Comparison of ENCODE assay signal across 9 mouse cellular contexts in genomic region chr8:105469041-105469695, GRCm38 (mm10). TPM values are rescaled to one million over a fixed set of nuclear protein-coding genes. Genes with fewer than 3 reads are reported as not detected.
DNase-seq lines count a peak whose midpoint lies in the region; ATAC-seq and TF ChIP-seq lines count a peak whose summit lies in the region.
"Had no signal": no experiment of that assay in that cellular context is flagged by ENCODE, and none has a peak within 500 bp of the region (broad histone marks: within the 10 kb centered on the region; RNA-seq: fewer than 3 reads in every experiment).

No protein-coding gene starts in this region.

- WGBS in forebrain, embryonic 13.5 days: 31% methylated on average over 6 of the region's 6 CpGs
- WGBS in kidney, embryonic 15.5 days: 51% methylated on average over 6 of the region's 6 CpGs

- H3K27ac ChIP-seq in forebrain, embryonic 13.5 days: peak overlapping the region; percentile 49
- H3K27ac ChIP-seq in layer of hippocampus, adult 2 months: peak overlapping the region; percentile 83
- H3K27ac ChIP-seq in kidney, embryonic 15.5 days: no peak overlapping the region

- peak overlapping the region; percentile 62 for H3K4me2 ChIP-seq in forebrain, embryonic 13.5 days
- H3K4me2 ChIP-seq in kidney, embryonic 15.5 days: no peak overlapping the region

- peaks cover 16% of the 10 kb centered on the region for H3K27me3 ChIP-seq in forebrain, embryonic 13.5 days
- peaks cover 9% of the 10 kb centered on the region; the same call in 1 of the 2 replicates for H3K27me3 ChIP-seq in kidney, embryonic 15.5 days

- ATAC-seq in forebrain, embryonic 13.5 days: peak; percentile 31
- ATAC-seq in megakaryocyte, adult 5-6 weeks (ENCODE audit: poor library complexity, severe bottlenecking): 0 out of 2 replicates have a peak, but pooled peaks have one; percentile 9
- no peak for ATAC-seq in kidney, embryonic 15.5 days (replicated peaks; ENCODE audit: low FRiP score)

- H3K4me3 ChIP-seq in forebrain, embryonic 13.5 days: no peak overlapping the region
- H3K4me3 ChIP-seq in layer of hippocampus, adult 2 months: peak overlapping the region; percentile 57
- H3K4me3 ChIP-seq in kidney, embryonic 15.5 days (replicated peaks): no peak overlapping the region

- peak; percentile 93 for DNase-seq in MN1 (ENCODE audit: low spot score)
- DNase-seq in brain, embryonic 14.5 days (ENCODE audit: low read depth): peak; percentile 88
- DNase-seq in layer of hippocampus, adult 2 months (ENCODE audit: low spot score in 2 of 2): peak; percentile 43 to 71
- DNase-seq in skeletal muscle tissue, adult 2 months (ENCODE audit: low read depth, low spot score): peak; percentile 69
- DNase-seq in kidney, adult 11 months: no peak

- H3K9ac ChIP-seq in forebrain, embryonic 13.5 days: 0 out of 2 replicates have a peak overlapping the region, but pooled peaks have one; percentile 12
- H3K9ac ChIP-seq in kidney, embryonic 15.5 days: no peak overlapping the region

- no peaks in the 10 kb centered on the region for H3K9me3 ChIP-seq in forebrain, embryonic 13.5 days (replicated peaks)
- H3K9me3 ChIP-seq in kidney, embryonic 15.5 days (replicated peaks): no peaks in the 10 kb centered on the region

- 0 out of 2 replicates have a peak, but pooled peaks cover 3% of the 10 kb centered on the region for H3K36me3 ChIP-seq in forebrain, embryonic 13.5 days (ENCODE audit: poor library complexity, severe bottlenecking)
- H3K36me3 ChIP-seq in kidney, embryonic 15.5 days: peaks cover 10% of the 10 kb centered on the region

- H3K4me1 ChIP-seq in forebrain, embryonic 13.5 days: peaks cover 54% of the 10 kb centered on the region
- H3K4me1 ChIP-seq in kidney, embryonic 15.5 days: peaks cover 37% of the 10 kb centered on the region

- TF ChIP-seq POLR2A in brain, embryonic 14.5 days (IDR thresholded peaks at IDR 0.05; ENCODE audit: borderline replicate concordance, extremely low read depth, insufficient read depth, insufficient read length, poor library complexity, severe bottlenecking): no peak

- TF ChIP-seq CTCF in brain, embryonic 14.5 days (IDR thresholded peaks at IDR 0.05; ENCODE audit: borderline replicate concordance, extremely low read depth, insufficient read depth, insufficient read length): no peak
- TF ChIP-seq CTCF in layer of hippocampus, adult 2 months (conservative IDR thresholded peaks at IDR 0.05): no peak

RNA-seq across cellular contexts. Expression of gene Tppp3, which starts 2.2 kb away (rescaled TPM):
- 62.7 and 89.6 TPM in 2 replicates for polyA plus RNA-seq in brain, embryonic 14.5 days (2012; rRNA removed)
- 34.6 and 40.4 TPM in 2 replicates for polyA plus RNA-seq in forebrain, embryonic 13.5 days (2015; fragmentation: Nextera tagmentation; extraction: Ambion mirVana)
- total RNA-seq in layer of hippocampus, adult 2 months (2021): 10 to 100 TPM; 36.5 to 36.8 TPM
- 2.5 and 2.9 TPM in 2 replicates for total RNA-seq in megakaryocyte, adult 5-6 weeks (2015)
- total RNA-seq in megakaryocyte, adult 5-6 weeks (2017): 6.5 and 13.4 TPM in 2 replicates
- 30.7 and 38.3 TPM in 2 replicates for polyA plus RNA-seq in kidney, embryonic 15.5 days (2015; fragmentation: Nextera tagmentation; extraction: Ambion mirVana)
- total RNA-seq: hematopoietic stem cell, adult 5-6 weeks had no signal

RNA-seq across cellular contexts. Expression of gene Zdhhc1, which starts 27.5 kb away (rescaled TPM):
- polyA plus RNA-seq in brain, embryonic 14.5 days (2012; rRNA removed): 40.0 and 46.2 TPM in 2 replicates
- polyA plus RNA-seq in forebrain, embryonic 13.5 days (2015; fragmentation: Nextera tagmentation; extraction: Ambion mirVana): 20.6 and 24.8 TPM in 2 replicates
- 10 to 100 TPM; 36.2 to 38.9 TPM for total RNA-seq in layer of hippocampus, adult 2 months (2021)
- 0.52 and 1.2 TPM in 2 replicates for total RNA-seq in megakaryocyte, adult 5-6 weeks (2015)
- 0.20 and 0.92 TPM in 2 replicates for total RNA-seq in megakaryocyte, adult 5-6 weeks (2017)
- 39.2 and 43.7 TPM in 2 replicates for polyA plus RNA-seq in kidney, embryonic 15.5 days (2015; fragmentation: Nextera tagmentation; extraction: Ambion mirVana)

RNA-seq across cellular contexts. Expression of gene Hsd11b2, which starts 49.4 kb away (rescaled TPM):
- polyA plus RNA-seq in brain, embryonic 14.5 days (2012; rRNA removed): 8.3 and 12.1 TPM in 2 replicates
- polyA plus RNA-seq in forebrain, embryonic 13.5 days (2015; fragmentation: Nextera tagmentation; extraction: Ambion mirVana): 3.9 and 6.1 TPM in 2 replicates
- not detected for total RNA-seq in layer of hippocampus, adult 2 months (2021)
- total RNA-seq in megakaryocyte, adult 5-6 weeks (2015): not detected in 2 replicates
- not detected in 2 replicates for total RNA-seq in megakaryocyte, adult 5-6 weeks (2017)
- 30.0 and 35.6 TPM in 2 replicates for polyA plus RNA-seq in kidney, embryonic 15.5 days (2015; fragmentation: Nextera tagmentation; extraction: Ambion mirVana)
- total RNA-seq: hematopoietic stem cell, adult 5-6 weeks had no signal

RNA-seq across cellular contexts. Expression of gene Lrrc36, which starts 55.8 kb away (rescaled TPM):
- polyA plus RNA-seq in brain, embryonic 14.5 days (2012; rRNA removed): 1.4 and 1.6 TPM in 2 replicates
- polyA plus RNA-seq in forebrain, embryonic 13.5 days (2015; fragmentation: Nextera tagmentation; extraction: Ambion mirVana): 0.44 and 0.98 TPM in 2 replicates
- total RNA-seq in layer of hippocampus, adult 2 months (2021): under 1 TPM; 0.42 to 0.84 TPM
- 0.07 TPM in 1 of 2 replicates, not detected in the other for total RNA-seq in megakaryocyte, adult 5-6 weeks (2015)
- not detected in 2 replicates for total RNA-seq in megakaryocyte, adult 5-6 weeks (2017)
- polyA plus RNA-seq in kidney, embryonic 15.5 days (2015; fragmentation: Nextera tagmentation; extraction: Ambion mirVana): 0.18 and 0.22 TPM in 2 replicates

RNA-seq across cellular contexts. Expression of gene Kctd19, which starts 55.9 kb away (rescaled TPM):
- 0.04 and 0.05 TPM in 2 replicates for polyA plus RNA-seq in brain, embryonic 14.5 days (2012; rRNA removed)
- not detected in 2 replicates for polyA plus RNA-seq in forebrain, embryonic 13.5 days (2015; fragmentation: Nextera tagmentation; extraction: Ambion mirVana)
- total RNA-seq in layer of hippocampus, adult 2 months (2021): not detected
- not detected in 2 replicates for total RNA-seq in megakaryocyte, adult 5-6 weeks (2015)
- total RNA-seq in megakaryocyte, adult 5-6 weeks (2017): not detected in 2 replicates
- polyA plus RNA-seq in kidney, embryonic 15.5 days (2015; fragmentation: Nextera tagmentation; extraction: Ambion mirVana): not detected in 2 replicates
- total RNA-seq: hematopoietic stem cell, adult 5-6 weeks had no signal
